Mouse (Mus musculus): ENCODE results near the gene Abcc4. TPM values are rescaled to one million over a fixed set of nuclear protein-coding genes. Genes with fewer than 3 reads are reported as not detected.

The Abcc4 gene
- total and polyA plus RNA-seq, 2 experiments from 2014 or later, result 2.3 to 4.8 TPM

GRCm38 (mm10) chr14:118572688-118573245, 133.3 kb downstream of the Abcc4 start:
- no peaks in the 10 kb centered on the region for H3K4me1 ChIP-seq (ENCODE audit: insufficient read depth, low read length)
- no peak for TF ChIP-seq CTCF (IDR thresholded peaks at IDR 0.05; ENCODE audit: low read depth)
- H3K4me3 ChIP-seq (ENCODE audit: low read length), result no peak overlapping the region
- no peak for DNase-seq (ENCODE audit: low spot score)
- no peak overlapping the region for H3K9ac ChIP-seq (replicated peaks; ENCODE audit: low read length)
- WGBS, result 82% methylated on average over 9 of the region's 9 CpGs
- no peaks in the 10 kb centered on the region for H3K36me3 ChIP-seq (ENCODE audit: insufficient read depth, low read length)
- no peak overlapping the region for H3K27ac ChIP-seq
- no peaks in the 10 kb centered on the region for H3K27me3 ChIP-seq (ENCODE audit: insufficient read depth, low read length)
- no peak for ATAC-seq
- H3K4me2 ChIP-seq (ENCODE audit: low read depth, low read length), result no peak overlapping the region
- H3K9me3 ChIP-seq (ENCODE audit: low read length), result no peaks in the 10 kb centered on the region

- no peak for ATAC-seq
- 87% methylated on average over 13 of the region's 13 CpGs for WGBS
Measured at GRCm38 (mm10) chr14:118569586-118569985, 136.4 kb downstream of the Abcc4 start.

GRCm38 (mm10) chr14:118568116-118568673, 137.8 kb downstream of the Abcc4 start:
- 71% methylated on average over 17 of the region's 17 CpGs for WGBS

More at GRCm38 (mm10) chr14:118569586-118569985, 136.4 kb downstream of the Abcc4 start:
- no peaks in the 10 kb centered on the region for H3K9me3 ChIP-seq (ENCODE audit: low read length)
- H3K36me3 ChIP-seq (ENCODE audit: insufficient read depth, low read length), result no peaks in the 10 kb centered on the region
- no peak overlapping the region for H3K27ac ChIP-seq
- DNase-seq (ENCODE audit: low spot score), result no peak
- H3K9ac ChIP-seq (replicated peaks; ENCODE audit: low read length), result no peak overlapping the region
- H3K4me2 ChIP-seq (ENCODE audit: low read depth, low read length), result no peak overlapping the region
- TF ChIP-seq CTCF (IDR thresholded peaks at IDR 0.05; ENCODE audit: low read depth), result no peak
- no peak overlapping the region for H3K4me3 ChIP-seq (ENCODE audit: low read length)
- H3K27me3 ChIP-seq (ENCODE audit: insufficient read depth, low read length), result no peaks in the 10 kb centered on the region
- H3K4me1 ChIP-seq (ENCODE audit: insufficient read depth, low read length), result peaks cover 5% of the 10 kb centered on the region; the same call in 1 of the 2 replicates

GRCm38 (mm10) chr14:118566809-118567208, 139.2 kb downstream of the Abcc4 start:
- Histone ChIP-seq H3K27me3 (ENCODE audit: insufficient read depth, low read length) (no peaks in the 10 kb centered on the region), H3K4me1 (ENCODE audit: insufficient read depth, low read length) (peaks cover 5% of the 10 kb centered on the region; the same call in 1 of the 2 replicates), H3K4me2 (ENCODE audit: low read depth, low read length) (peak overlapping the region; percentile 30; the same call in 1 of the 2 replicates), H3K4me3 (ENCODE audit: low read length) (no peak overlapping the region), H3K9ac (replicated peaks; ENCODE audit: low read length) (peak overlapping the region; percentile 9; the same call in 1 of the 2 replicates), H3K9me3 (ENCODE audit: low read length) (no peaks in the 10 kb centered on the region), H3K27ac (no peak overlapping the region), H3K36me3 (ENCODE audit: insufficient read depth, low read length) (no peaks in the 10 kb centered on the region)
- TF ChIP-seq CTCF (IDR thresholded peaks at IDR 0.05; ENCODE audit: low read depth), result no peak
- no peak for ATAC-seq
- DNase-seq (ENCODE audit: low spot score), result no peak
- 68% methylated on average over 5 of the region's 5 CpGs for WGBS

More at GRCm38 (mm10) chr14:118568116-118568673, 137.8 kb downstream of the Abcc4 start:
- no peaks in the 10 kb centered on the region for H3K9me3 ChIP-seq (ENCODE audit: low read length)
- no peak overlapping the region for H3K27ac ChIP-seq
- no peak overlapping the region for H3K9ac ChIP-seq (replicated peaks; ENCODE audit: low read length)
- H3K4me1 ChIP-seq (ENCODE audit: insufficient read depth, low read length), result peaks cover 5% of the 10 kb centered on the region; the same call in 1 of the 2 replicates
- no peak overlapping the region for H3K4me2 ChIP-seq (ENCODE audit: low read depth, low read length)
- TF ChIP-seq CTCF (IDR thresholded peaks at IDR 0.05; ENCODE audit: low read depth), result no peak
- no peak for ATAC-seq
- no peak for DNase-seq (ENCODE audit: low spot score)
- no peaks in the 10 kb centered on the region for H3K36me3 ChIP-seq (ENCODE audit: insufficient read depth, low read length)
- no peaks in the 10 kb centered on the region for H3K27me3 ChIP-seq (ENCODE audit: insufficient read depth, low read length)
- no peak overlapping the region for H3K4me3 ChIP-seq (ENCODE audit: low read length)

GRCm38 (mm10) chr14:118566214-118566688, 139.8 kb downstream of the Abcc4 start:
- peak; percentile 78 for ATAC-seq
- Histone ChIP-seq H3K36me3 (ENCODE audit: insufficient read depth, low read length) (no peaks in the 10 kb centered on the region), H3K4me1 (ENCODE audit: insufficient read depth, low read length) (peaks cover 5% of the 10 kb centered on the region; the same call in 1 of the 2 replicates), H3K27me3 (ENCODE audit: insufficient read depth, low read length) (no peaks in the 10 kb centered on the region), H3K27ac (no peak overlapping the region), H3K4me3 (ENCODE audit: low read length) (no peak overlapping the region), H3K9ac (replicated peaks; ENCODE audit: low read length) (peak overlapping the region; percentile 9; the same call in 1 of the 2 replicates), H3K9me3 (ENCODE audit: low read length) (no peaks in the 10 kb centered on the region), H3K4me2 (ENCODE audit: low read depth, low read length) (peak overlapping the region; percentile 30; the same call in 1 of the 2 replicates)
- peak; percentile 63 for DNase-seq (ENCODE audit: low spot score)
- TF ChIP-seq CTCF (IDR thresholded peaks at IDR 0.05; ENCODE audit: low read depth), result no peak
- 15% methylated on average over 12 of the region's 12 CpGs for WGBS

GRCm38 (mm10) chr14:118565696-118566095, 140.3 kb downstream of the Abcc4 start:
- Histone ChIP-seq H3K4me3 (ENCODE audit: low read length) (no peak overlapping the region), H3K27ac (no peak overlapping the region), H3K27me3 (ENCODE audit: insufficient read depth, low read length) (no peaks in the 10 kb centered on the region), H3K9ac (replicated peaks; ENCODE audit: low read length) (no peak overlapping the region), H3K4me2 (ENCODE audit: low read depth, low read length) (no peak overlapping the region), H3K9me3 (ENCODE audit: low read length) (no peaks in the 10 kb centered on the region), H3K36me3 (ENCODE audit: insufficient read depth, low read length) (no peaks in the 10 kb centered on the region), H3K4me1 (ENCODE audit: insufficient read depth, low read length) (peaks cover 5% of the 10 kb centered on the region; the same call in 1 of the 2 replicates)
- WGBS, result 86% methylated on average over 5 of the region's 5 CpGs
- ATAC-seq (no peak), DNase-seq (ENCODE audit: low spot score) (no peak)
- TF ChIP-seq CTCF (IDR thresholded peaks at IDR 0.05; ENCODE audit: low read depth), result no peak

GRCm38 (mm10) chr14:118563570-118563969, 142.4 kb downstream of the Abcc4 start:
- Histone ChIP-seq H3K4me3 (ENCODE audit: low read length) (no peak overlapping the region), H3K9me3 (ENCODE audit: low read length) (no peaks in the 10 kb centered on the region), H3K36me3 (ENCODE audit: insufficient read depth, low read length) (no peaks in the 10 kb centered on the region), H3K9ac (replicated peaks; ENCODE audit: low read length) (no peak overlapping the region), H3K27ac (no peak overlapping the region), H3K4me1 (ENCODE audit: insufficient read depth, low read length) (peaks cover 5% of the 10 kb centered on the region; the same call in 1 of the 2 replicates), H3K27me3 (ENCODE audit: insufficient read depth, low read length) (no peaks in the 10 kb centered on the region), H3K4me2 (ENCODE audit: low read depth, low read length) (no peak overlapping the region)
- ATAC-seq (no peak), DNase-seq (ENCODE audit: low spot score) (no peak)
- WGBS, result 84% methylated on average over 8 of the region's 8 CpGs
- no peak for TF ChIP-seq CTCF (IDR thresholded peaks at IDR 0.05; ENCODE audit: low read depth)
